Mouse (Mus musculus) lung, postnatal 36 days (tissue): Measurements from ENCODE around the gene Arhgap23.

Experiments used
- DNase-seq: peaks from one replicate; pipeline ENCODE4 v3.0.0; 2022; ENCODE audit warnings: mixed read lengths

The Arhgap23 gene

GRCm38 (mm10) chr11:97406094-97406951 is 9.0 kb upstream of the Arhgap23 start:
- no peak for DNase-seq

GRCm38 (mm10) chr11:97407456-97407855 is 7.9 kb upstream of the Arhgap23 start:
- no peak for DNase-seq

GRCm38 (mm10) chr11:97408171-97408570 is 7.2 kb upstream of the Arhgap23 start:
- peak; percentile 94 for DNase-seq

- DNase-seq: no peak
Observed at GRCm38 (mm10) chr11:97410958-97411357, 4.4 kb upstream of the Arhgap23 start.

- DNase-seq: peak; percentile 66
Observed at GRCm38 (mm10) chr11:97412117-97412516, 3.2 kb upstream of the Arhgap23 start.

GRCm38 (mm10) chr11:97412808-97413347 is 2.5 kb upstream of the Arhgap23 start:
- no peak for DNase-seq

- DNase-seq: peak; percentile 58
Observed at GRCm38 (mm10) chr11:97415712-97416636, 641 bp downstream of the Arhgap23 start.

GRCm38 (mm10) chr11:97416637-97417035 is 1.3 kb downstream of the Arhgap23 start:
- no peak for DNase-seq

- DNase-seq: no peak
Observed at GRCm38 (mm10) chr11:97418834-97419539, 3.7 kb downstream of the Arhgap23 start.

- no peak for DNase-seq
Observed at GRCm38 (mm10) chr11:97419540-97419900, 4.2 kb downstream of the Arhgap23 start.

GRCm38 (mm10) chr11:97422507-97422906 is 7.2 kb downstream of the Arhgap23 start:
- no peak for DNase-seq

- DNase-seq: no peak
Observed at GRCm38 (mm10) chr11:97424092-97424692, 8.9 kb downstream of the Arhgap23 start.

GRCm38 (mm10) chr11:97424802-97425201 is 9.5 kb downstream of the Arhgap23 start:
- no peak for DNase-seq

GRCm38 (mm10) chr11:97427794-97428725 is 12.7 kb downstream of the Arhgap23 start:
- peak; percentile 91 for DNase-seq

- DNase-seq: no peak
Observed at GRCm38 (mm10) chr11:97428726-97429077, 13.4 kb downstream of the Arhgap23 start.

GRCm38 (mm10) chr11:97429615-97430014 is 14.3 kb downstream of the Arhgap23 start:
- DNase-seq: no peak

GRCm38 (mm10) chr11:97432015-97432414 is 16.7 kb downstream of the Arhgap23 start:
- DNase-seq: peak; percentile 82

- peak; percentile 53 for DNase-seq
Observed at GRCm38 (mm10) chr11:97432983-97433539, 17.7 kb downstream of the Arhgap23 start.

- no peak for DNase-seq
Observed at GRCm38 (mm10) chr11:97434121-97434520, 18.8 kb downstream of the Arhgap23 start.

GRCm38 (mm10) chr11:97434704-97435454 is 19.5 kb downstream of the Arhgap23 start:
- DNase-seq: peak; percentile 98
